Mouse (Mus musculus) B cell, adult 2 months (primary cell): ENCODE results near the gene Zfp846.
"Not testable (repeated sequence)": the region's sequence is repeated elsewhere in the genome, so short reads cannot be mapped to it uniquely, and the experiment has no call there.

ENCODE experiments used
- DNase-seq, 2 experiments: peaks; one replicate each; pipeline ENCODE4 v3.0.0; 2022

Gene Zfp846

GRCm38 (mm10) chr9:20581175-20581634 is at the start of gene Zfp846:
Gene Zfp846, plus strand, starts transcription at chr9:20581291.
- DNase-seq, result peak; percentile 94 to 97

- DNase-seq, result no peak
These were observed 46.7 kb upstream of the Zfp846 start for GRCm38 (mm10) chr9:20534326-20534926.

GRCm38 (mm10) chr9:20536598-20536997 is 44.5 kb upstream of the Zfp846 start:
- no peak for DNase-seq

GRCm38 (mm10) chr9:20543496-20543895 is 37.6 kb upstream of the Zfp846 start:
- no peak for DNase-seq

- DNase-seq, result peak; percentile 76 to 77
These were observed 36.8 kb upstream of the Zfp846 start for GRCm38 (mm10) chr9:20544070-20544821.

GRCm38 (mm10) chr9:20545151-20545550 is 35.9 kb upstream of the Zfp846 start:
- no peak for DNase-seq

DNA sequence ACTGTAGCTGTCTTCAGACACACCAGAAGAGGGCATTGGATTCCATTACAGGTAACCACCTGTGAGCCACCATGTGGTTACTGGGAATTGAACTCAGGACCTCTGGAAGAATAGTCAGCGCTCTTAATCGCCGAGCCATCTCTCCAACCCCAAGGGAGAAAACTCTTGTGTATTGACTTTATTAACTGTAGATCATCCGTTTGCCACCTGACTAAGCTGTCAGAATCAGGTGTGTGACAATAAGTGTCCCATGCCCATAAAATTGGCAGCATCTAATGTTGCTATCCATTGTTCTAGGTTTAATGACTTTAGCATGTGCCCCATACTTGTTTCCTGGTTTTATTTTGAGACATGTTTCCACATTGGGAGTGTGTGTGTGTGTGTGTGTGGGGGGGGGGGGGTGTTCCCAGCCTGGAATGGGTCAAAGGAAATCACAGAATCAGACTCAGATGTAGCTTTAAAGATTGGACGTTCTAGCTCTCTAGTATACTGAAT is 29.3 kb upstream of the Zfp846 start:
- DNase-seq, result no peak

GRCm38 (mm10) chr9:20552698-20553097 is 28.4 kb upstream of the Zfp846 start:
- no peak for DNase-seq

DNA sequence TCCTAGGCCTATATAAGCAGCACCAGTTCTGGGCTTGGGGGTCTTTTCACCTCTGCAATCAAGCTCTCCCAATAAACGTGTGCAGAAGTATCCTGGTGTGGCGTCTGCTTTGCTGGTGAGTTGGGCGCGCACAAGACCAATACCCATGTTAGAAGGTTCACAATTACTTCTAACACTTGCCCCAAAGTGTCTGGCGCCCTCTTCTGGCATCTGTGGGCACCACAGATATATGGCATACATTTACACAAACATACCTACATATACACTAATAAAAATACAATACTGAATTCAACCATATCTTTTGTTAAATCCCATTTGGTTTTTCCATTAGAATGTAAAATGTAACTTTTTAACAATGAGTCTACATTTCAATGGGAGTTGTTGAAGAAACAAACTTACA is 18.9 kb upstream of the Zfp846 start:
- DNase-seq, result no peak

DNA sequence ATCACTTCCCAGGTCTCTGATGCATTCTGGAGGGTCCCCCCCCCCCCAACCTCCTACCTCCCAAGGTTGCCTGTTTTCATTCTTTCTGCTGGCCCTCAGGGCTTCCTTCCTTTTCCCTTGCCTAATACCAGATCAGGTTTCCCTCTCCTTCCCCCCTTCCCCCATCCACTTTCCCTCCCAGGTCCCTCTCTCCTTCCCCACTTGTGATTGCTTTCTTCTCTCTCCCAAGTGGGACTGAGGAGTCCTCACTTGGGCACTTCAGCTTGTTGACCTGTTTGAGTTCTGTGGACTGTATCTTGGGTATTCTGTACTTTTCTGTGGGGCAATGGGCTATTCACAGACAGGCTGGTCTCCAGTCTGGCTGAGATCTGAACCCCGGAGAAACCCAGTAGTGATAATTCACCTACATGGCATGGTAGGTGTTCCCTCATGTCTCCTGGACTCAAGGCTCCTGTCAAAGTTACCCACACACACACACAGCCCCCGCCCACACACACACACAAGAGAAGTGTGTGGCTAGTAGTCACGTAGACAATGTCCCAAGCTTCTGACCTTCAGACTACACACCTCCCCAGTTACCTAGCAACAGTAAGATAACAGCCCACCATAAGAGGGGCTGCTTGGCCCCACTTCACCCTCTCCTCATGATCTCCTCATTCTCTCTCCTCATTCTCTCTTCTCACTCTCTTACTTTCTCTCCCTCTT is 15.6 kb upstream of the Zfp846 start:
- DNase-seq, result not testable (repeated sequence)

- DNase-seq, result no peak
These were observed 10.0 kb upstream of the Zfp846 start for GRCm38 (mm10) chr9:20571060-20571459.

GRCm38 (mm10) chr9:20576591-20576990 is 4.5 kb upstream of the Zfp846 start:
- DNase-seq, result no peak

DNA sequence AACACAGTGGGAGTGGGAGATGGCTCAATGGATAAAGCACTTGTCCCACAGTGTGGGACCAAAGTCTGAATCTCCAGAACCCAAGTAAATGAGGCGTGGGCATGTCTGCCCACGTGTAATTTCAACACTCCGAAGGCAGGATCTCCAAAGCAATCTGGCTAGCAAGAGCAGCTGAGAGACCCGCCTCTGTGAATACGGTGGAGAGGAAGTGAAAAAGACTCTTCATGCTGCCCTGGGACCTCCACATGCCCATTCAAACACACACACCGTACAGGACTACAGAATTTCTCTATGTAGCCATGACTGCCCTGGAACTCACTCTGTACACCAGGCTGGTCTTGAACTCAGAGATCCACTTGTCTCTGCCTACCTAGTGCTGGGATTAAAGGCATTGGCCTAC is 20.2 kb downstream of the Zfp846 start:
- DNase-seq, result peak; percentile 3 to 5

- no peak for DNase-seq
These were observed 25.2 kb downstream of the Zfp846 start for GRCm38 (mm10) chr9:20606269-20606668.

DNA sequence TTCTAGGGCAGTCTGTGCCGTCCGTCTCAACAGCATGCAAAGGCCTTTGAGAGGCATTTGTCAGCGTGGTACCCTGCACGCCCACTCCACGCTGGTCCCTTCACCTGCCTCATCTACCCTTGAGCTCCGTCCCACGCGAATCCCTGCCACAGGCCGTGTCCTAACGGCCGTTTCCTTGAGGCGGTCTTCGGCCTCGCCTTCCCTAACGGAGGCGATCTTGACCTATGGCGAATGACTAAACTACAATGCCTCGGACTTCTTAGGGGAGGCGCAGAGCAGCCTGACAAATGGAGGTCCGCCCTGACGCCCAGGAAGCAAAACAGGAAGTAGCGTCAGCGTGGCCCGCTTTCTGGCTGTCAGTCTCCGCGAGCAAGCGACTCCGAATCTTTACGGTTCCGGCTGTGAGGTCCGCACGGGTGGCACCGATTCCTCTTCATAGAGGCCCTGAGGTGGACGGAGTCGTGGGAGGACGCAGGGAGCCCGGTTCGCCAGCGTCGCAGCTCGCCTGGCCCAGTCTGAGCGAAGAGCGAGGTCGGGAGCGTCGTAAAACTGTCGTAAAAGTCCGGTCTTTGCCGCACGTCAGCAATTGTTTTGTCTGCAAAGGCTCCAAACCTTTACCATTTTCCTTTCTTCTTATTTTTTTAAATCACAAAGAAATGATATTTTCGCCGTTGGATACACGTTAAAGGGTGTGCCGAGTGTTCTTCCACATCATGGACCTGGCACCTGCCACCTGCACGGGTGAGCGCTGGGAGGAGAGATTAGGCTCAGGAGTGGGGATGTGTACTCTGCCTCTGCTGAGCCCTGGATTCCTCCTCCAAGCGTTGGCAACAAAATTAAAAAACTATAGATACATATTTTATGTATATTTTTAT is 26.2 kb downstream of the Zfp846 start:
- peak; percentile 87 to 93 for DNase-seq

- DNase-seq, result peak in 1 of 2 experiments; percentile 10
These were observed 28.9 kb downstream of the Zfp846 start for GRCm38 (mm10) chr9:20609831-20610464.

DNA sequence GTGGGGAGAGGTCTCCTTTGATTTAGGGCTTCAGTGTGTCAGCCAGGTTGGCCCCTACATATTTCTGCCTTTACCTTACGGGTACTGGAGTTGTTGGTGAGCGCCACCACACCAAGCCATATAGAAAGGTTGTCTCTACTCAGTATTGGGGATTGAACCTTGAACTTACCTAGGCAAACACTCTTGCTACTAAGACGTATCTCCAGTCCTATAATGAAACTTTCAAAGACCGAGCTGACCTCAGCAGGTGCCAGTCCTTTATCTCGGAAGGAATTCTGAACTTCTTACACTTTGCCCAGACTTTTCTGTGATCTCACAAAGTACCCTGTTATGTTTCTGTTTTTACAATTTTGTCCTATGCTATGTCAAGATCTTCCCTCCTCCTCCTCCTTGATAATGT is 30.9 kb downstream of the Zfp846 start:
- no peak for DNase-seq

GRCm38 (mm10) chr9:20616685-20617084 is 35.6 kb downstream of the Zfp846 start:
- no peak for DNase-seq

DNA sequence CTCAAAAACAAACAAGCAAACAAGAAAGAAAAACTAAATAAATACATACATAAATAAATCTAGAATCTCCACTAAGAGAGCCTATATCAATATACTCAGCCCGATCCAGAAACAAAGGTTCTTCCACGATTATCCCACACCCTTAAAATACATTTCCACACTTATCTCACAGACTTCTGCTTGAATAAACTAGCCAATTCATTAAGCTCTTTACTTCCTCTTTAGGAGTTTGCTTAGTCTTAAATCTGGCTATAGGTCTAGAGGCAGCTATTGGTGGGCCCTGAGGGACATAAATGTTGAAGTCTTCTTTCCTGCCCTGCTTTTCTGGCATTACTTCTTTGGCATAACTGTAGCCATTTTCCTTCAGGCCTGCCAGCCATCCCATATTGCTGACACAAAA is 50.2 kb downstream of the Zfp846 start:
- DNase-seq, result no peak

DNA sequence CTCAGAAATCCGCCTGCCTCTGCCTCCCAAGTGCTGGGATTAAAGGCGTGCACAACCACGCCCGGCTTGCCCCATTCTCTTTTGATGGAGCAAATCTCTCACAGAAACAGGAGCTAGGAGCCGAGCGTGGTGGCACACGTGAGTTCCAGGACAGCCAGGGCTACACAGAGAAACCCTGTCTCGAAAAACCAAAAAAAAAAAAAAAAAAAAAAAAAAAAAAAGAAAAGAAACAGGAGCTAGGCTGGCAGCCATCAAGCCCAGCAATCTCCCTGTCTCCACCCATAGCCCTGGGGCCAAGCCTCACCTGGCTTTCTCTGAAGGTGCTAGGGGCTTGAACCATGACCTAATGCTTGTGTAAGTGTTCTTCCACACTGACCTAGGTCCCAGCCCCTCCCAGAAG is 54.6 kb downstream of the Zfp846 start:
- DNase-seq, result not testable (repeated sequence)

DNA sequence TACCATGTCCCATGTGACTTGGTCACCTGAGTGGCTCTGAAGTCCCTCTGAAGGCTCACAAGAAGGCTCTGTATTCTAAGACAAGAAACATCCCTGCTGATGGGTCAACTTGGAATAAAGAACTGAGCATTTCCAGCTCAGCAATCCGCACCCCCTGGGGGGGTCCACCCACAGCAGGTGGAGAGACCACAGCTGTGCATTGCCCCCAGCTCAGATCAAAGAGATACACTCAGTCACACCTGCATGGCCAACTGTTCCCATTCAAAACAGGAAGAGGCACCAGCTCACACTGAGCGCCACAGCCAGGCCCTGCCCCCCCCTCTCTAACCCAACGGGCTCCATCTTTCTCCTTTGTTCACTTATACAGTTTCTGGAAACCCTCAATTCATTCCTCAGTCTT is 55.2 kb downstream of the Zfp846 start:
- DNase-seq, result peak; percentile 61 to 65

DNA sequence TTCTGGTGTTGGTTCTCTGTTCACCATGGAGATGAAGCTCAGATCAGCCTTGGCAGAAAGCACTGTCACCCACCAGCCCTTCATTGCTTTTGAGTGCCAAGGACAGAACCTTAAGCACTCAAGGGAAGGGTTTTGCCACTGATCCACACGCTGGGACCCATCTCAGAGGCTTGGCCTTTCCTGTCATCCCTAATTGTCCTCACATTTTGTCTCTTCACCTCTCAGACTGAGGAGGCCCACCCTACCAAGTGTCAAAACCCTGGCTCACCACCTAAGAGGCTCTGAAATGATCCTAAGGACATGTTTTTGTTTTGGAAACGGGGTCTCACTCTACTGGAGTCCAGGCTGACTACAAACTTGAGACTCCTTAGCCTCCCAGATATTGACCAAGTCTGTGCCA is 55.7 kb downstream of the Zfp846 start:
- no peak for DNase-seq
